Comparison of ENCODE assay signal across 9 mouse cellular contexts in the genomic region with DNA sequence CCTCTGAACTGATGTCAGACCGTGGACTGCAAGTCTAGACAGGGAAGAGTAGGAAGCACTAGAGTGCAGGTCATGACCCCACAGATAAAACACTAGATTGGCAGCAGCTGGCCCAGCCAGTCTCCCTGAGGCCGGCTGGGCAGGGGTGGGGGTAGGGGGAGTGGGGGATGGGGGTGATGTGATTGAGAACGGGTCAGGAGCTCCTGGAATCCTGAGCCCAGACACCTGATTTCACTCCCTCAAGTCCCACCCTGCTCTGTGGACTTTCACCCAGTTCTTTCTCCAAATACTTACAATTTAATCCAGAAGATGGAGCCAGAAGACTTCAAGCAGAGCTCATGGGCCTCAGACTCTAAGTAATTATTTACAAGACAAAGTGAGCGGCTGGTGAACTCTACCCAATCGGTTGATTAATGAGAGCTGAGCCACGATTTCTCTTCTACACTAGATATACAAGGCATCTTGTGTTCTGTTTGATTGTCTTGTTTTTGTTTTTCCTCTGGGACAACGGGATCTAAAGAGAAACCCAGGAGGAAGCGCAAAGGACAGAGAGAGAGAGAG. TPM values are rescaled to one million over a fixed set of nuclear protein-coding genes. Genes with fewer than 3 reads are reported as not detected.
DNase-seq lines count a peak whose midpoint lies in the region; ATAC-seq lines count a peak whose summit lies in the region.
"Had no signal": no experiment of that assay in that cellular context is flagged by ENCODE, and none has a peak within 500 bp of the region (broad histone marks: within the 10 kb centered on the region; RNA-seq: fewer than 3 reads in every experiment).

No protein-coding gene starts in this region.

- peak overlapping the region; percentile 27; the same call in 1 of the 2 replicates for H3K27ac ChIP-seq in neural tube, embryonic 11.5 days (ENCODE audit: low read depth, low read length)

- H3K4me3 ChIP-seq in neural tube, embryonic 11.5 days (ENCODE audit: low read depth, low read length): no peak overlapping the region
- H3K4me3 ChIP-seq: megakaryocyte, embryonic 14.5 days had no signal

- H3K27me3 ChIP-seq in neural tube, embryonic 11.5 days (ENCODE audit: control insufficient read depth, insufficient read depth, low read length): no peaks in the 10 kb centered on the region

- DNase-seq in urinary bladder, postnatal 14 days (ENCODE audit: low spot score): peak; percentile 29
- no peak for DNase-seq in urinary bladder, postnatal 25 days (ENCODE audit: low spot score)
- peak; percentile 35 for DNase-seq in forelimb bud, embryonic 11.5 days (ENCODE audit: low read depth, low spot score)
- peak; percentile 37 to 76 for DNase-seq in kidney, postnatal 36 days
- DNase-seq in neural tube, embryonic 11.5 days (ENCODE audit: low spot score): peak; percentile 50
- DNase-seq in cerebellum, adult 11-12 months: no peak
- DNase-seq in ovary, adult 18-20 months (ENCODE audit: low spot score): no peak

- no peak overlapping the region for H3K4me2 ChIP-seq in neural tube, embryonic 11.5 days (ENCODE audit: low read depth)

- peak; percentile 75 for ATAC-seq in neural tube, embryonic 11.5 days (ENCODE audit: insufficient read depth, low FRiP score, low TSS enrichment)
- no peak for ATAC-seq in CD4-positive, CD25-positive, alpha-beta regulatory T cell, adult 4 months

- no peaks in the 10 kb centered on the region for H3K36me3 ChIP-seq in neural tube, embryonic 11.5 days (ENCODE audit: control insufficient read depth, insufficient read depth, low read length)

- no peak overlapping the region for H3K9ac ChIP-seq in neural tube, embryonic 11.5 days (ENCODE audit: low read length)

- peaks cover 12% of the 10 kb centered on the region; the same call in 1 of the 2 replicates for H3K4me1 ChIP-seq in neural tube, embryonic 11.5 days (ENCODE audit: control insufficient read depth, insufficient read depth, low read length)

- H3K9me3 ChIP-seq in neural tube, embryonic 11.5 days (ENCODE audit: control insufficient read depth, low read length): no peaks in the 10 kb centered on the region
- H3K9me3 ChIP-seq: megakaryocyte, embryonic 14.5 days had no signal

- WGBS in neural tube, embryonic 11.5 days: 3% methylated on average over 8 of the region's 8 CpGs

RNA-seq across cellular contexts. Expression of a gene that starts 7.7 kb away (rescaled TPM):
- polyA plus RNA-seq in neural tube, embryonic 11.5 days (2014; fragmentation: Nextera tagmentation; extraction: Ambion mirVana): 0.31 and 0.41 TPM in 2 replicates
- not detected for polyA plus RNA-seq in CD4-positive, CD25-positive, alpha-beta regulatory T cell, adult 4 months (2017; shearing (Covaris generic))

Comparison
In these comparisons a context has a peak if more than half of its experiments do, and no peak if none do; other contexts are left out.
1. DNase-seq: peak in urinary bladder, postnatal 14 days (single experiment), forelimb bud, embryonic 11.5 days (single experiment), kidney, postnatal 36 days (2 of 2) and neural tube, embryonic 11.5 days (single experiment); none in urinary bladder, postnatal 25 days (single experiment), cerebellum, adult 11-12 months (single experiment) and ovary, adult 18-20 months (single experiment).